Mouse (Mus musculus) stomach, postnatal 0 days (tissue): ENCODE measurements around the gene Qpctl. TPM values are rescaled to one million over a fixed set of nuclear protein-coding genes. Genes with fewer than 3 reads are reported as not detected.

ENCODE experiments used
- ATAC-seq: fragments of 200-750 bp; cut with Nextera tagmentation; 2 replicates; pipeline ENCODE4 v1.8.0; 2017; ENCODE audit not compliant: low FRiP score, low TSS enrichment
- DNase-seq: peaks from one replicate; pipeline ENCODE4 v3.0.0-alpha.2; 2016; ENCODE audit warnings: low spot score
- H3K27ac ChIP-seq: fragments of 300-500 bp; sonication (generic); replicated peaks from 2 replicates; pipeline ENCODE4 v1.5.1; 2014; ENCODE audit warnings: mild to moderate bottlenecking, control low read depth
- H3K27me3 ChIP-seq: fragments of 300-500 bp; sonication (generic); 2 replicates; pipeline ENCODE4 v1.6.1; 2014; ENCODE audit warnings: low read length; ENCODE audit not compliant: control insufficient read depth, insufficient read depth
- H3K36me3 ChIP-seq: fragments of 300-500 bp; sonication (generic); 2 replicates; pipeline ENCODE4 v1.6.1; 2014; ENCODE audit warnings: low read length, mixed read lengths; ENCODE audit not compliant: control insufficient read depth, insufficient read depth
- H3K4me1 ChIP-seq: fragments of 300-500 bp; sonication (generic); replicated peaks from 2 replicates; pipeline ENCODE4 v1.6.1; 2014; ENCODE audit warnings: antibody characterized with exemption; ENCODE audit not compliant: control insufficient read depth, insufficient read depth
- H3K4me2 ChIP-seq: fragments of 300-500 bp; sonication (generic); replicated peaks from 2 replicates; pipeline ENCODE4 v1.6.1; 2014; ENCODE audit warnings: low read depth, mild to moderate bottlenecking, control low read depth, moderate library complexity
- H3K4me3 ChIP-seq: fragments of 300-500 bp; sonication (generic); 2 replicates; pipeline ENCODE4 v1.5.1; 2014; ENCODE audit warnings: low read depth, low read length, control low read depth
- H3K9ac ChIP-seq: fragments of 300-500 bp; sonication (generic); 2 replicates; pipeline ENCODE4 v1.6.1; 2014; ENCODE audit warnings: mild to moderate bottlenecking, low read length, control low read depth, mixed read lengths
- H3K9me3 ChIP-seq: fragments of 300-500 bp; sonication (generic); 2 replicates; pipeline ENCODE4 v1.6.1; 2016; ENCODE audit warnings: low read length; ENCODE audit not compliant: control insufficient read depth
- CTCF ChIP-seq: IDR thresholded peaks from 2 replicates; pipeline ENCODE4 v1.5.1; 2016; ENCODE audit warnings: antibody characterized with exemption, low read depth, mild to moderate bottlenecking, moderate library complexity
- EP300 ChIP-seq: optimal IDR thresholded peaks from 2 replicates; pipeline ENCODE3; 2016; ENCODE audit warnings: antibody characterized with exemption
- WGBS: fragments of 180-500 bp; shearing (Covaris S2); extraction: QIAGEN DNeasy Blood & Tissue Kit; methylation state at CpG from one replicate; pipeline ENCODE4 v1.1.7; 2014; 5-methylcytosine and 5-hydroxymethylcytosine counted together
- polyA plus RNA-seq: library from polyadenylated mRNA; unstranded; fragments of >200 nt; fragmentation: Nextera tagmentation; extraction: Ambion mirVana; gene quantifications from 2 replicates; pipeline ENCODE4 v1.2.1, GENCODE M21; 2015

The Qpctl gene
- polyA plus RNA-seq, 1 experiment from 2014 or later = 11.8 TPM

DNA sequence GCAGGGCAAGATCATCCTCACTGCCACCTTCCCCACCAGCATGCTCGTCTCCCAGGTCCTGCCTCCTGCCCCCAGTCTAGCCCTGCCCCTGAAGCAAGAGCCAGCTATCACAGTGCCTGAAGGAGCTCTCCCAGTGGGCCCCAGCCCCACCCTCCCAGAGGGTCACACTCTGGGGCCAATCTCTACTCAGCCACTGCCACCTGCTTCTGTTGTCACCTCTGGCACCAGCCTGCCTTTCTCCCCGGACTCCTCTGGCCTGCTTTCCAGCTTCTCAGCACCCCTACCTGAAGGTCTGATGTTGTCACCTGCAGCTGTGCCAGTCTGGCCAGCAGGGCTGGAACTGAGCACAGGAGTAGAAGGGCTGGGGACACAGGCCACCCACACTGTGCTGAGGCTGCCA lies 51.9 kb downstream of the Qpctl start:
- DNase-seq = no peak
- no peak overlapping the region for H3K4me2 ChIP-seq
- H3K27me3 ChIP-seq = no peaks in the 10 kb centered on the region
- H3K9me3 ChIP-seq = no peaks in the 10 kb centered on the region
- H3K9ac ChIP-seq = 0 out of 2 replicates have a peak overlapping the region, but pooled peaks have one; percentile 8
- no peak overlapping the region for H3K27ac ChIP-seq
- 26% methylated on average over 2 of the region's 2 CpGs for WGBS
- ATAC-seq = no peak
- TF ChIP-seq CTCF (0 out of 2 replicates have a peak, but pooled peaks have one; percentile 7), EP300 (no peak)
- no peak overlapping the region for H3K4me3 ChIP-seq
- peaks cover 7% of the 10 kb centered on the region; the same call in 1 of the 2 replicates for H3K4me1 ChIP-seq
- H3K36me3 ChIP-seq = peaks cover 5% of the 10 kb centered on the region; the same call in 1 of the 2 replicates

DNA sequence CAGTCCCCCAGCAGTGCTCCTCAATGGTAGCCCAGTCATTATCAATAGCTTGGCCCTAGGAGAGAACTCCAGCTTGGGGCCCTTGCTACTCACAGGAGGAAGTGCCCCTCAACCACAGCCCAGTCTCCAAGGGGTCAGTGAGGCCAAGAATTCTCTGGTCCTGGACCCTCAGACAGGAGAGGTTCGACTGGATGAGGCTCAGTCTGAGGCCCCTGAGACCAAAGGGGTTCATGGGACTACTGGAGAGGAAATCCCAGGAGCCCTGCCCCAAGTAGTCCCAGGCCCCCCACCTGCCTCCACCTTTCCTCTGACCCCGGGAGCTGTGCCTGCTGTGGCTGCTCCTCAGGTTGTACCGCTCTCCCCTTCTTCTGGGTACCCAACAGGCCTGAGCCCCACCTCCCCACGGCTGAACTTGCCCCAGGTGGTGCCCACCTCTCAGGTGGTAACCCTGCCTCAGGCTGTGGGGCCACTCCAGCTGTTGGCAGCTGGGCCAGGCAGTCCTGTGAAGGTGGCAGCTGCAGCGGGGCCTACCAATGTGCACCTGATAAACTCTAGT lies 52.6 kb downstream of the Qpctl start:
- Histone ChIP-seq H3K36me3 (peaks cover 9% of the 10 kb centered on the region; the same call in 1 of the 2 replicates), H3K4me3 (peak overlapping the region; percentile 70), H3K9me3 (no peaks in the 10 kb centered on the region), H3K9ac (peak overlapping the region; percentile 82), H3K27ac (no peak overlapping the region), H3K4me2 (peak overlapping the region; percentile 83), H3K4me1 (peaks cover 7% of the 10 kb centered on the region; the same call in 1 of the 2 replicates), H3K27me3 (no peaks in the 10 kb centered on the region)
- no peak for TF ChIP-seq EP300
- TF ChIP-seq CTCF = no peak
- DNase-seq = no peak
- ATAC-seq = no peak
- WGBS = 65% methylated on average over 4 of the region's 5 CpGs

DNA sequence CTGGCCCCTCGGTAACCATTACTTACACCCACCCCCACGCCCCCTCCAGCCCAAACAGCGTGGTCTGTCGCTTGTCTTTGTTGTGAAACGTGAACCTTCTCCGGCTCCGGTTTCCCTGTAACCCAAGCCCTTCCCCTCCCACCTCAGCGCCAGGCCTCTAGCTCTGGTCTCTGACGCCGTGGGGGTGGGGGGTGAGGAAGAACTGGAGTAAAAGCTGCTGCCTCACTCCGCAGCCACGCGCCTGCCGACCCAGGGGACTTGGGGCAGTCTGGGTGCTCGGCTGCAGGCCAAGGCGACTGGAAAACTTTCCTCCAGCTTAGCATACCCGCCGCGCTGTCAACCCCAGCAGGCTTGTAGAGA lies 53.4 kb downstream of the Qpctl start:
- peak overlapping the region; percentile 83 for H3K4me2 ChIP-seq
- no peak for TF ChIP-seq EP300
- 0 out of 2 replicates have a peak, but pooled peaks have one; percentile 3 for TF ChIP-seq CTCF
- H3K27me3 ChIP-seq = no peaks in the 10 kb centered on the region
- H3K27ac ChIP-seq = peak overlapping the region; percentile 97
- ATAC-seq = peak; percentile 4; the same call in 1 of the 2 replicates
- H3K9me3 ChIP-seq = no peaks in the 10 kb centered on the region
- H3K36me3 ChIP-seq = peaks cover 13% of the 10 kb centered on the region; the same call in 1 of the 2 replicates
- peaks cover 7% of the 10 kb centered on the region; the same call in 1 of the 2 replicates for H3K4me1 ChIP-seq
- H3K9ac ChIP-seq = peak overlapping the region; percentile 82
- DNase-seq = peak; percentile 75
- peak overlapping the region; percentile 70 for H3K4me3 ChIP-seq
- 1% methylated on average over 18 of the region's 19 CpGs for WGBS

DNA sequence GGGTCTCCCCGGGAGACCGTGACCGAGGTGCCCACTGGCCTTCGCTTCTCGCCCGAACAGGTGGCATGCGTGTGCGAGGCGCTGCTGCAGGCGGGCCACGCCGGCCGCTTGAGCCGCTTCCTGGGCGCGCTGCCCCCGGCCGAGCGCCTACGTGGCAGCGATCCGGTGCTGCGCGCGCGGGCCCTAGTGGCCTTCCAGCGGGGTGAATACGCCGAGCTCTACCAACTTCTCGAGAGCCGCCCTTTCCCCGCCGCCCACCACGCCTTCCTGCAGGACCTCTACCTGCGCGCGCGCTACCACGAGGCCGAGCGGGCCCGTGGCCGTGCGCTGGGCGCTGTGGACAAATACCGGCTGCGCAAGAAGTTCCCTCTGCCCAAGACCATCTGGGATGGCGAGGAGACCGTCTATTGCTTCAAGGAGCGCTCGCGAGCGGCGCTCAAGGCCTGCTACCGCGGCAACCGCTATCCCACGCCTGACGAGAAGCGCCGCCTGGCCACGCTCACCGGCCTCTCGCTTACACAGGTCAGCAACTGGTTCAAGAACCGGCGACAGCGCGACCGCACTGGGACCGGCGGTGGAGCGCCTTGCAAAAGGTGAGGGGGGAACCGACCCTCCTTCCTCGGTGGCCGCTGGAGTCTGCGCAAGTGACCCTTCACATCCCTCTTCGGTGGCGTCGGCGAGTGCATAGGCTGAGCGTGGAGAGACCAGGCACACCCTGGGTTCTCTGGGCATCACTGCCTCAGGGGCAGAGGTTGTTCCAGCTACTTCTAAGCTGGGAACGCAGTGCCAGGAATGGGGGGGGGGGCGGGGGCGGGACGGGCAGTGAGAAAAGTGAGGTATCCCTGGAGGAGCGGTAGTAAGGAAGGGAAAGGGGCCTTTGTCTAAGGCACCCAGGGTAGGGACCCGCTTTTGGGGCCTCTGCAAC lies 54.0 kb downstream of the Qpctl start:
- no peaks in the 10 kb centered on the region for H3K27me3 ChIP-seq
- WGBS = under 1% methylated on average over 83 of the region's 87 CpGs
- H3K9ac ChIP-seq = peak overlapping the region; percentile 82
- no peaks in the 10 kb centered on the region for H3K9me3 ChIP-seq
- H3K4me1 ChIP-seq = peaks cover 7% of the 10 kb centered on the region; the same call in 1 of the 2 replicates
- ATAC-seq = peak; percentile 2; the same call in 1 of the 2 replicates
- H3K27ac ChIP-seq = peak overlapping the region; percentile 97
- H3K4me3 ChIP-seq = peak overlapping the region; percentile 70
- TF ChIP-seq EP300 (no peak), CTCF (no peak; the same call in 1 of the 2 replicates)
- H3K36me3 ChIP-seq = peaks cover 14% of the 10 kb centered on the region; the same call in 1 of the 2 replicates
- peak overlapping the region; percentile 83 for H3K4me2 ChIP-seq
- DNase-seq = peak; percentile 75

DNA sequence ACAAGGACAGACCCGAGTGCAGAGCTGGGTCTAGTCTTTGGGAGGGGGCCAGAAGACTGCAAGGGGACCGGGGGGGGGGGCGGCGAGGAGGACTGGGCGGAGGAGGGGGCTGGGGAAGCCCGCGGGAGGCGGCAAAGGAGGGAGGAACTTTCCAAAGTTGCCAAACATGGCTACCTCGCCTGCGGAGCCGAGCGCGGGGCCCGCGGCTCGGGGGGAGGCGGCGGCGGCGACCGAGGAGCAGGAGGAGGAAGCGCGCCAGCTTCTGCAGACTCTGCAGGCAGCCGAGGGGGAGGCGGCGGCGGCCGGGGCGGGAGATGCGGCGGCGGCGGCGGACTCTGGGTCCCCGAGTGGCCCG lies 54.6 kb downstream of the Qpctl start, which contains the start of gene Six5:
TSS of gene Six5 (plus strand) at position 124 of the 355 bp plus-strand sequence.
- peak; percentile 1 for TF ChIP-seq EP300
- no peak for TF ChIP-seq CTCF
- H3K27me3 ChIP-seq = no peaks in the 10 kb centered on the region
- H3K4me1 ChIP-seq = peaks cover 7% of the 10 kb centered on the region; the same call in 1 of the 2 replicates
- peaks cover 14% of the 10 kb centered on the region; the same call in 1 of the 2 replicates for H3K36me3 ChIP-seq
- DNase-seq (peak; percentile 67), ATAC-seq (peak; percentile 7; the same call in 1 of the 2 replicates)
- peak within 1 kb of the TSS; percentile 82 for H3K9ac ChIP-seq
- under 1% methylated on average over 16 of the region's 36 CpGs for WGBS
- no peaks in the 10 kb centered on the region for H3K9me3 ChIP-seq
- H3K27ac ChIP-seq = peak within 1 kb of the TSS; percentile 97
- peak within 1 kb of the TSS; percentile 83 for H3K4me2 ChIP-seq
- H3K4me3 ChIP-seq = peak within 1 kb of the TSS; percentile 70
